Mouse (Mus musculus): Measurements from ENCODE around the gene Nfkbib.

The Nfkbib gene

DNA sequence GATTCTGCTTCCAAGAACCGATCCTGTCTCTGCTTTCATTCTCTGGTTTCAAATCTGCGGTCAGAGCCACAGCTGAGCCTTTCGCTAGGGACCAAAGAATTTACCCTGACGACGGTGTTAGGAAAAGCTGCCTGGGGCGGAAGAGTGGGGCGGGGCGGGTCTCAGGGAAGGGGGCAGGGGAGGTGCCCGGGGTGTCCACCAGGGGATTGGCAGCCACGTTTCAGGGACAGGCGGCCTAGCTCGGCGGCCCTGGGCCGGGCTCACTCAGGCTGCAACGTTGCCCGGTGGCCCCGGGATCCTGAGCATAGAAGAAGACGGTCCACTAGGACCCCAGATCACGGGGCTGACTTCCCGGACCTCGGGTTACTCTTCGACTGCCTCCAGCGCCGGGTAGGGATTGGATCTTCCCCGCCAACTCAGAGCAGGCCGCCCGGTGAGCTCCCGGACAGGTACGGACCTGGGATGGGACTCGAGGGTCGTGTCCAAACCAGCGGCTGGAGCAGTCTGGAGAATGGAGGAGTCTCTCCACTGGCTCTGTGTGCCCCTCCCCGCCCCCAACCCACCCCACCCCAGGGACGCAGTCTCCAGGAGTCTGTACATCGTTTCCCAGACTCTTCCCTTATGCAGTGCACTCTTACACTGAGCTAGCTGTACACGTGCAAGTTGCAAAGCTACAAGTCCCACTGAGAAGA is 50.6 kb downstream of the Nfkbib start, which contains the start of gene Fbxo17:
TSS of gene Fbxo17 (plus strand) at position 215 of the 692 bp plus-strand sequence.
- DNase-seq, result peak; percentile 42 to 56

DNA sequence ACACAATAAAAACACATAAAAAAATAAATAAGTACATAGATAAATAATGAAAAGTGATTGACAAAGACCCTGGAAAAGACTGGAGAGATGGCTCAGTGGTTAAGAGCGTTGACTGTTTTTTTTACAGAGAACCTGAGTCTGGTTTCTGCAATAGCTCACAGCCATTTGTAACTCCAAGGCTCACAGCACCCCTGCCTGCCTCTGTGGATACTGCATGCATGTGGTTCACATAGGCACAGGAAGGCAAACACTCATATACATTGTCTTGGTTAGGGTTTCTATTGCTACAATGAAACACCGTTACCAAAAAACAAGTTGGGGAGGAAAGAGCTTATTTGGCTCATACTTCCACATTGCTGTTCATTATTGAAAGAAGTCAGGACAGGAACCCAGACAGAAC is 51.7 kb downstream of the Nfkbib start:
- DNase-seq, result no peak

DNA sequence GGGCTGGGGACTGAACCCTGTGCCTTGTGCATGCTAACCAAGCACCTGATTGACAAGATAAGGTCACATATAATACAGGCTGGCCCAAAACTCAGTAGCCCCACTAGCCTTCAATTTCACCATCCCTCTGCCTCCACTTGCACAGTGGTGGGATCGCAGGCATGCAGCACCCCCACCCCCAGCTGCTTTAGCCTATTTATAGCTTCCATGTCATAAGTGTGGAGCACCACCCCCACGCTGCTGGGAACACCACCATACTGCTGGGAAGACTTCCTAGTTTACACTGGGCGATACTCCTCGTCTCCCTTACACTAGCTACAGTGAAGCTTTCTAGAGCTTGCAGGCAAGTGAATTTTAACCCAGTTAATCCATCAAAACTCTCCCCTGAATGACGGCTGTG is 52.6 kb downstream of the Nfkbib start:
- no peak for DNase-seq

DNA sequence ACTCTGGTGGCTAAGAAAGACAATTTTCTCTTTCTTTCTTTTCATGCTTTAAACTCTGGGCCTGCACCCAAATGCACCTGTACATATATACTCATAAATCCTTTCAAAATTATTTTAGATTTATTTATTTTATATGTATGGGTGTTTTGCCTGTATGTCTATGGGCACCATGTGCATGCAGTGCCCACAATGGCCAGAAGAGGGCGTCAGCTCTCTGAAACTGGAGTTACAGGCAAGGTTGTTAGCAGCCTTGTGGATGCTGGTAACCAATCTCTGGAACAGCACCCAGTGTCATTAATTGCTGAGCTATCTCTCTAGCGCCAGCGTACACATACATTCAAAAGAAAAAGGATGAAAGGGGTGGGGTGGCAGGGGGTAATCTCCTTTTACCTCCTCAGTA is 56.4 kb downstream of the Nfkbib start:
- DNase-seq, result no peak

DNA sequence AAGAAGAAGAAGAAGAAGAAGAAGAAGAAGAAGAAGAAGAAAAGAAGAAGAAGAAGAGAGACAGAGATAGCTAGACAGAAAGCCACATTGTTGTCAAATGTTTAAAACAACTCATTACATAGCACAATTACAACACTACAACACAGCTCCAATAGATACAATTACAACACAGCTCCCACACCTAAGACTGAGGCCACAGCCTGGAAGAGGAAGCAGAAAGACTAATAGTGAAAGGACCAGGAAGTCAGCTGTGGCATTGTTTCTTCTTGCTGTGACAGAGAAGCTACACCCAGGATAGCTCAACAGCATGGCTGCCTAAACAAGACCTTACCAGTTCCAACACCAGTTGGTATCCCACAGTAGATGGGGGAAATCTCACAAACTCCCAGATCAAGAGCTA is 57.9 kb downstream of the Nfkbib start:
- no peak for DNase-seq

Measured in cerebellum, postnatal 14 days (tissue).